Mouse (Mus musculus): Measurements from ENCODE around the gene Rfx4.

The Rfx4 gene

GRCm38 (mm10) chr10:84758483-84759431 lies 2.9 kb downstream of the Rfx4 start:
- DNase-seq (ENCODE audit: low read depth, low spot score): no peak

DNA sequence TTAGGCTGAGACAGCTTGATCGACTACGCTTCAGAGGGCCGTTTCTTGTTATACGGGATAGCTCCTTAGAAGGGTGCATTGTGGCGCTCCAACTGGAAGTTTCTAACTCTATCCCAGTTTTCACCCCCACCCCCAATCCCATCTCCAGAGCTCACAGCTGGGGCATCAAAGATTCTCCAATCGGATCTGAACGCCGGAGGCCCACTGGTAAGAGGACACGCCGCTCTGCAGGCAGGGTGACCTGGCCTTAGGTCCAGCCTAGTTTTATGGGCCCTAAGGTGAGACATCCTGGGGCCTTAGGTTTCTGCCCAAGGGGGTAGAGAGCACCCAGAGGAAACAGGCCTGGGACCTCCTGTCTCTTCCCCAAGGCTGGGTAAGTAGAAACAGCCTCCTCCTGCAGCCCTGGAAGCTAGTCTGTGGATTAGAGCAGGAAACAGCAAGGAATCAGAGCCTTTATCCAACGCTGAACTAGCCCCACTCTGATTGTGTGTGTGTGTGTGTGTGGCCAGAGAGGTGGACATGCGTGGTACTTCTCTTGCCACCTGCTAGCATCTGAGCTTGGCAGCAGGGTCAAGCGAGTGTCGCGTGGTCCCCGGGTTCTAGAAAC lies 3.8 kb downstream of the Rfx4 start:
- no peak for DNase-seq (ENCODE audit: low read depth, low spot score)

- DNase-seq (ENCODE audit: low read depth, low spot score): no peak
These were observed 4.6 kb downstream of the Rfx4 start for GRCm38 (mm10) chr10:84760118-84761111.

GRCm38 (mm10) chr10:84768766-84769165 lies 12.9 kb downstream of the Rfx4 start:
- no peak for DNase-seq (ENCODE audit: low read depth, low spot score)

- no peak for DNase-seq (ENCODE audit: low read depth, low spot score)
These were observed 16.7 kb downstream of the Rfx4 start for GRCm38 (mm10) chr10:84772380-84773130.

- DNase-seq (ENCODE audit: low read depth, low spot score): no peak
These were observed 18.0 kb downstream of the Rfx4 start for GRCm38 (mm10) chr10:84773889-84774288.

DNA sequence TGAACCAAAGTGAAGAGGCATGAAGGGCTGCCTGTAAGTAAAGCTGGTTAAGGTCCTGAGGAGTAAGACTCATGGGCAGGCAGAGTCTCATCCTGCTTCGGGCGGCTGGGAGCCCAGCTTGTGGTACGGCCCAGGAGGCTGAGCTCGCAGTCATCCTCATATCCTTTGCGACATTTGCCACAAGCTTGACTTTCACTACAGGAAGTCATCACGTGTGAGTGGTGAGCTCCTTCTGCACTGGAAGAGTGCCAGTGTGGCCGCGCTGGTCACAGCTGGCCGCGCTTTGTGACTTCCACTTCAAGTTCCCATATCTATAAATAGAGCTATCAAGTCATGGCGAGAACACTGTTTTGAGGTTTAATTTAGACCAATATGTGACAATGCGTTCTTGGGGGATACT lies 18.7 kb downstream of the Rfx4 start:
- no peak for DNase-seq (ENCODE audit: low read depth, low spot score)

GRCm38 (mm10) chr10:84777109-84777508 lies 21.2 kb downstream of the Rfx4 start:
- no peak for DNase-seq (ENCODE audit: low read depth, low spot score)

DNA sequence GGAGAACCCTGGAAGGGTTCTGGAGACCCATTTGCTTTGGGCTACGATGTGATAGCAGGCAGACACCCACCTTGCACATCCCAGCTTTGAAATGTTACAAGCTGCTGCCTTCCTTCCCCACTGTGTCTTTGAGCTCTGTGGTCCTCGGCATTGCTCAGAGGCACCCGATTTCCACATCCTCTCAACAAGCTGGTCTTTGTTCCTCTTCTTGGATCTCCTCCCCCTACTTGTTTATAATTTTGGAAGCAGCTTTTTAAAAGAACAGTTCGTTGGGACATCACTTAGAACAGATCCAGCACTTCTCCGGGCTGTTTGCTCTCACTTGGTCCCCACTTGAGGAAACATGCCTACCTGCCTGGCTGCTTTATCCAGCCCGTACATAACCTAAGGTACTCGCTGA lies 22.1 kb downstream of the Rfx4 start:
- DNase-seq (ENCODE audit: low read depth, low spot score): no peak

GRCm38 (mm10) chr10:84780828-84781227 lies 25.0 kb downstream of the Rfx4 start:
- no peak for DNase-seq (ENCODE audit: low read depth, low spot score)

DNA sequence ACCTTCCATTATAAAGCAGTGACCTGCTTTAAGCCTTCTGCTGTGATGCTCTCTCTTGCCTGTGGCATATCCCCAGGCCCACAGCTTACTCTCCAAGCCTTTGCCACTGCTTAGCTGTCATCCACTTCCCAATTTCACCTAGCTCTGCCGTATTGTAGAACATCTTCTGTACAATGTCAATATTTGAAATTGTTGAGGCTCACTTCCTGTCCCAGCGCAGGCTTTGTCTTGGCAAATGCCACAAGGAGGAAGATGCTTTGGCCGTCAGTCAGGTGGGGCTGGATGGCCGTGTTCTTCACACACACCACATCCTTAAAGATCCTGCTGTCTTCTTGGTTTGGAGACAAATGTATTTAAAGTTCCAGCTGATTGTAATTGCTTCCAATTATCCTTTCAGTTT lies 29.5 kb downstream of the Rfx4 start:
- no peak for DNase-seq (ENCODE audit: low read depth, low spot score)

- no peak for DNase-seq (ENCODE audit: low read depth, low spot score)
These were observed 34.5 kb downstream of the Rfx4 start for GRCm38 (mm10) chr10:84790323-84790722.

- no peak for DNase-seq (ENCODE audit: low read depth, low spot score)
These were observed 35.3 kb downstream of the Rfx4 start for GRCm38 (mm10) chr10:84791181-84791580.

DNA sequence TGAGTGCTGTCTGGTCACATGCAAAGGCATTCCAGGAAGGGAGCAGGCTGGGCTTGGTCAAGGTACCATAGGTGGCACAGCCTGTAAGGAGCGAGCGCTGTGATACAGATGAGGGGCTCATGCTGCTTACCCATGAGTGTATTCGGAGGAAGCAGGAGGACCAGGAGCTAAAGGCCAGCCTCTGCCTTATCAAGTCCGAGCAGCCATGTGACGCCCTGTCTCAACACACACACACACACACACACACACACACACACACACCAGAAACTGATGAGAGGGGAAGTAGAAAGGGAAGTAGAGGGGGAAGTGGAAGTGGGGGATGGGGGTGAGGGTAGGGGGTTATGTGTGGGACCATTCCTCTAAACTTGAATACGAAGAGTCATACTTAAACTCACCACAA lies 45.7 kb downstream of the Rfx4 start:
- no peak for DNase-seq (ENCODE audit: low read depth, low spot score)

GRCm38 (mm10) chr10:84803216-84803844 lies 47.5 kb downstream of the Rfx4 start:
- DNase-seq (ENCODE audit: low read depth, low spot score): no peak

DNA sequence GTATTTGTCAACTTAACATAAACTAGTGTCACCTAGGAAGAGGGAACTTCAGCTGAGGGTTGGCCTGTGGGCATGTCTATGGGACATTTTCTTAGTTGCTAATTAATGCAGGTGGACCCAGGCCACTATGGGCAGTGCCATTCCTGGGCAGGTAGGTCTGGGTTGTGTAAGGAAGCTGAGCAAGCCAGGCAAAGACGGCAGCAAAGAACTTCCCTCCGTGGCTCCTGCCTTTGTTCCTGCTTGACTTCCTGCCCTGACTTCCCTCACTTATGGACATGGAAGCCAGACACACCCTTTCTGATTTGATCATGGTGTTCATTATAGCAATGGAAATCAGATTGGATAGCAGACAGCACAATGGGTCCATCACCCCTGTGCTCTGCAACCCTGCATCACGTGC lies 49.7 kb downstream of the Rfx4 start:
- no peak for DNase-seq (ENCODE audit: low read depth, low spot score)

DNA sequence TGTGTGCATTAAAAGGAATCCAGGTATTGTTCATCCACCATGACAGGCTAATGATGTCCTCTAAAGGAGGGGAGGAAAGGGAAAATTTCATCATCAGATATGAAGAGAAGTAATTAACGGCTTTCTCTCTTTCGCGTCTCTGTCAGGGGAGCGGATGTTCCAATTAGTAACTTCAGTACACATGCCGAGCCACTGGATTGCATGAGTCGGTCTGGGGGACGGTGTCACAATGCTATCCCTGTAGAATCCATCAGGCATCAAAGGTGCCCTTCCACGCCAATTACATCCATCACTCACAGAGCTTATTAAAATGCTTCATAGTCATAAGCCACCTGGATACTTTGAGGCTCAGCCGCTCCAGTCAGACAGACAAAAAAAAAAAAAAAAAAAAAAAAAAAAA lies 51.3 kb downstream of the Rfx4 start:
- DNase-seq (ENCODE audit: low read depth, low spot score): no peak

GRCm38 (mm10) chr10:84810030-84810849 lies 54.4 kb downstream of the Rfx4 start:
- no peak for DNase-seq (ENCODE audit: low read depth, low spot score)

DNA sequence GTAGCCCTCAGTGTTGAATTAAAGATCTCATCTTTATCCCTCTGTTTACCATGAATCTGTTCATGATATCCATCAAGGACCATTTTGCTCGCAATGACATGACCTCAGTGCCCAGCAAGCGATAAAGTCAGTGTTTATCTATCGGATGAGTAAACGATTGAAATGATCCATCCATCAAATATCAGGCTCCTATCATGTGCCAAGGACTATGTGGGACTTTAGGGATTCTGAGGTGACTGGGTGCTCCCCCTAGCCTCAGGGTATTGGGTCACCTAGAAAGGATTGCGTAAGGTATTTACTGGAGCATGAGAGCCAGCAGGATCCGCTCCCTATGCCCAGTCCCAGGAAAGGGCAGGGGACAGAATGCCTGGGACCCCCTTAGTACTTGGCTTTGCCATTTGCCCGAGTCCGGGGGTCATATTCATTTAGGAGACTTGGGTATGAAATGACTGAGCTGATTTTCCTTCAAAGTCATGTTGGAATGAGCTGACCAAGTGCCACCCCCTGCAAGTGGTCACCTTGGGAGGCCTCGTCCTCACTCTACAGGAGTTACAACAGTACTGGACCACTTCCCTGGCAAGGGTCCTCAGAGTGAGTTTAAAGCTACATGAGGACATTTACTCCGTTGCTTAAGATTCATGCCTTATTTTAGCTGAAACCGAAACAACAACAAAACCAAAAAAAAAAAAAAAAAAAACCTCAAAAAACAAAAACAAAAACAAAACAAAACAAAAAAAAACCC lies 55.5 kb downstream of the Rfx4 start:
- no peak for DNase-seq (ENCODE audit: low read depth, low spot score)
